Mouse (Mus musculus) small intestine, adult 2 months (tissue): Measurements from ENCODE around the gene Lin7b.

Experiments used
- CTCF ChIP-seq: fragments of 200-500 bp; IDR thresholded peaks from 2 replicates; pipeline ENCODE4 v1.5.1; 2012; ENCODE audit warnings: low read depth, mild to moderate bottlenecking, control low read depth, inconsistent platforms, low read length, moderate library complexity, mixed read lengths; ENCODE audit not compliant: insufficient replicate concordance, insufficient read length; ENCODE audit errors: extremely low read depth
- POLR2A ChIP-seq: fragments of 200-500 bp; IDR thresholded peaks from 2 replicates; pipeline ENCODE4 v1.6.1; 2012; ENCODE audit warnings: low read depth, mild to moderate bottlenecking, control low read depth, inconsistent platforms, low read length, moderate library complexity

GRCm38 (mm10) chr7:45331502-45331901, 38.9 kb downstream of the Lin7b start:
- peak; percentile 18; the same call in 1 of the 2 replicates for TF ChIP-seq CTCF
- TF ChIP-seq POLR2A = no peak
